Mouse (Mus musculus) urinary bladder, adult 2 months (tissue): ENCODE measurements around the gene Tnfaip1. TPM values are rescaled to one million over a fixed set of nuclear protein-coding genes. Genes with fewer than 3 reads are reported as not detected.
"Not testable (repeated sequence)": the region's sequence is repeated elsewhere in the genome, so short reads cannot be mapped to it uniquely, and the experiment has no call there.

ENCODE experiments used
- DNase-seq: peaks from one replicate; pipeline ENCODE4 v3.0.0; 2022; ENCODE audit warnings: low spot score
- polyA plus RNA-seq: library from polyadenylated mRNA; depleted of rRNA; stranded (reverse); fragments of >200 nt; gene quantifications from 2 replicates; pipeline ENCODE4 v1.2.3, GENCODE M21; 2012; rRNA removed

Gene Tnfaip1
- polyA plus RNA-seq: 37.1 and 39.9 TPM in 2 replicates

DNA sequence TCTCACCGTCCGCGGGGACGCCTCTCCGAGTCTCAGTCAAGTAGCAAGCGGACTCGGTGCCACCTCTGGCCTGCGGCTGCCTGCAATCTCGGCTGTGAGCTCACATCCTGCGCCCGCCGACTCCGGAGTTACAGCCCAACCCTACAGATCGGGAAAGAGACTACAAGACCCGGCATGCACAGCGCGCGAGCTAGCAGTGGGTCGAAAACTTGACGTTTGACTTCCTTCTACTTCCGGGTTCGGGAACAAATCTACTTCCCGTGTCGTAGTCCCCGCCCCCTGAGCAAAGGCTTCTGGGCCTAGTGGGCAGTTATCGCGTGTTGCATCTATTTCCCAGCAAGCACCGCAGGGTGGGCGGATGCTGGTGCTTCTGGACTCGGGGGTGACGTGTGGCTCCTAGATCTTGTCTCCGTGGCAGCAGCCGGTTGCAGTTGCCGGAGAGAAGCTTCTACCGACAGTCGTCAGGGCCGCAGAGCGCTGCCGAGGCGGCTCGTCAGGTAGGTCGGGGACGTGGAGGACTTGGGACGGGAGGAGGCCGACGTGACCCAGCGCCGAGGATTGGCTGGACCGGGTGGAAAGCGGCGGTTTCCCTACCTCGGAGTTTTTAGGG, at the start of gene Tnfaip1, which contains the start of gene Ift20:
TSS of gene Tnfaip1 (minus strand) at position 253 of the 610 bp plus-strand sequence.
TSS of gene Ift20 (plus strand) at position 282 of the 610 bp plus-strand sequence.
- peak; percentile 85 for DNase-seq

GRCm38 (mm10) chr11:78582848-78583247, 46.7 kb upstream of the Tnfaip1 start:
- DNase-seq: no peak

DNA sequence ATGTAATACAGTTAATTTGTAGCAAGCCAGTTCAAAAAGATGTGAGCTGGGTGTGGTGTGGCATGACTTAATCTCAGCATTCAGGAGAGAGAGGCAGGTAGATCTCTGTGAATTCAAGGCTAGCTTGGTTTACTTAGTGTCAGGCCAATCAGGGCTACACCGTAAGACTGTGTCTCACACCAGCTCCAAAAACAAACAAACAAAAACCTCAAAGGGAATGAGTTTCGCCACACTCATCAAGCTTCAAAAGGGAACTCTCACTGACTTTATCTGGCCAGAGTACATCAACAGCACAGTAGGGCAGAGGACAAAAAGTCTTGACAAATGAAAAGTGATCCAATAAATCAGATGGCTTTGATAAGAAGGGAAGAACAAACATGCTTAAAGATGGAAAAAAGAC, 38.8 kb upstream of the Tnfaip1 start:
- no peak for DNase-seq

GRCm38 (mm10) chr11:78574536-78574935, 38.4 kb upstream of the Tnfaip1 start:
- no peak for DNase-seq

- DNase-seq: not testable (repeated sequence)
These were observed 37.9 kb upstream of the Tnfaip1 start for GRCm38 (mm10) chr11:78574031-78574430.

GRCm38 (mm10) chr11:78571854-78572253, 35.7 kb upstream of the Tnfaip1 start:
- DNase-seq: no peak

GRCm38 (mm10) chr11:78571441-78571840, 35.3 kb upstream of the Tnfaip1 start:
- no peak for DNase-seq

DNA sequence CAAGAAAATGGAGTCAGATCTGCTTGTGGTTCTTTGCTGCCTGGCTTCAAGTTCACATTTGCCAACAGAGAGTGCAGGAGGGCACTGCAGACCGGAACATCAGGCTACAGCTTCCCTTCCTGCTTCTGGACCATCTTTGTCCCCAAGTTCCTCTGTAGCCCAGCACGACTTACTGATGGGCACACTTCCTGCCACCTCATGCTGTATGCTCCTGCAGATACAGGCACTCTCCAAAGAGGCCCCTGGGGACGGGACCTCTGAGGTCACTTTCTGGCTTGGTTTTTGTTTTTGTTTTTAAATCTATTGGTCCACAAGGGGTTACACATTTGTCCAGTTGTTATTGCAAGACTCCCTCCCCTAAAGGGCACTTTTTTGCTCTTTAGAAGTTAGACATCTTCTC, 33.7 kb upstream of the Tnfaip1 start:
- DNase-seq: no peak

GRCm38 (mm10) chr11:78568827-78569226, 32.7 kb upstream of the Tnfaip1 start:
- no peak for DNase-seq

DNA sequence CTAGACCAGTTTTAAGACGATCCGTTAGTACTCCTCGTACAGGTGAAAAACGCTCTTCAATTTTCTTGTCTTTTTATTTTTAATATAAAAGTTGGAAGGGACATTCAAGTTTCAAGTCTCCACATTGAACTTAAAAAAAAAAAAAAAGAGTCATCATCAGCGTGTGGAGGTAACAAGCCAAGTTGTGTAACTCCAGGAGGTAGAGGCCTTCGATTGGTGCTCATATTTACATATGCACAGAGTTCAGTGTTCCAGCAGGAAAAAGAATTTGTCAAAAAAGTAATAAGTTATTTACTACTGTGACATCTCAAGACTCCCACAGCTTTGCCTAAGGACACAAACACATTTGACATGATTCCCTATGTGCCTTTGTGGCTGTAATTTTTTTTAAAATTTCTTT, 31.5 kb upstream of the Tnfaip1 start:
- no peak for DNase-seq

- no peak for DNase-seq
These were observed 30.6 kb upstream of the Tnfaip1 start for GRCm38 (mm10) chr11:78566775-78567174.

GRCm38 (mm10) chr11:78560447-78560846, 24.3 kb upstream of the Tnfaip1 start:
- DNase-seq: no peak

DNA sequence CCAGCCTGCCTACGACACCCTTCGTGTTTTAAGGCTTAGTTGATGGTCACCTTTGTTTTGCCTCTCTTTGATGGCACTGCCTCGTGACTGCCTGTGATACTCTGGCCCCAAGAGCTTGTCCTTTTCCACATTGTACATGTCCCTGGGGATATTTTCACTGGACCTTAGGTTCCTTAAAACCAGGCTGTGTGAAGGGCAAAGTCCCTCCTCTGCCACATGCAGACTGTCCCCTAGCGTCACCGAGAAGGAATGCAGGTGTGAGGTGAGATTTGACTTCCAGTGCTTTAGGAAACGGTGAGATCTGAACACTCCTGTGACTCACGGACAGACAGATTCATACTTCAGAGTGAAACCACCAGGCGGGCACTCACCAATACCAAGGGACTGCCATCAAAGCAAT, 21.1 kb upstream of the Tnfaip1 start:
- DNase-seq: no peak

DNA sequence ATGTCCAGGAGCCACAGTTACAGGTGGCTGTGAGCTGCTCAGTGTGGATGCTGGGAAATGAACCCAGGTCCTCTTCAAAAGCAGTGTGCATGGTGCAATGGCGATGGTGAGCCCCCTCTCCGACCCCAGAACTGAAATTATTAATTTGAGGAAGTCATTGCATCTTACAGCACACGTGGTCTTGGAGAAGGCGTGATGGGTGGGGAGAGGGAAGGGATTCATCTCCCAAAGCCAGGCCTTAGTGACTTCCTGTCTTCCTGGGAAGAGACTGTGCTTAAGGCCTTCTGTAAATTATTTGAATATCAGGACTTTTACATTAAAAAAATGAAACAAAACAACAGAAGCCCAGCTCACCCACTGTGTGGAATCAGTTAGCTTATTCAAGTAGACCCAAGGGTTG, 19.9 kb upstream of the Tnfaip1 start:
- no peak for DNase-seq

- no peak for DNase-seq
These were observed 19.5 kb upstream of the Tnfaip1 start for GRCm38 (mm10) chr11:78555623-78556022.

GRCm38 (mm10) chr11:78551059-78551398, 14.9 kb upstream of the Tnfaip1 start:
- no peak for DNase-seq

- peak; percentile 76 for DNase-seq
These were observed 14.3 kb upstream of the Tnfaip1 start, which contains the start of gene Tmem97 for GRCm38 (mm10) chr11:78550168-78551058. Gene Tmem97 (minus strand): TSS chr11:78550777.

GRCm38 (mm10) chr11:78549491-78549987, 13.4 kb upstream of the Tnfaip1 start:
- no peak for DNase-seq

- no peak for DNase-seq
These were observed 11.8 kb upstream of the Tnfaip1 start for GRCm38 (mm10) chr11:78547718-78548460.

DNA sequence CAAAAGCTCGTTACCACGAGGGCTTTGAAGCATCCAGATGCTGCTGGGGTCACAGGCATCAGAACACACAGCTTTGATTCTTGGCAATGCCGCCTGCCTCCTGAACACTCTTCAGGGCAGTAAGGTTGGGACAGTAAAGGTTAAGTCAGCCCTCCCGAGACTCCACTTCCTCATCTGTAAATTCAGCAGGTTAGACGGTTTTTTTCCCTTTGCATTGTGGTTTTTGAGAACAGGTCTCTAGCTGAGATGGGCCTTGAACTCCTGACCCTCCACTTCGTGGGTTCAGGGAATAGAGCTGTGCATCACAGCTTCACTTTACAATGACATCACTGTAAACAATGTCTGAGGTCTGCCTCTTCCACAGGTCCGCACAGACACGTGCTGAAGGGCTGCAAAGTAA, 9.0 kb upstream of the Tnfaip1 start:
- no peak for DNase-seq

DNA sequence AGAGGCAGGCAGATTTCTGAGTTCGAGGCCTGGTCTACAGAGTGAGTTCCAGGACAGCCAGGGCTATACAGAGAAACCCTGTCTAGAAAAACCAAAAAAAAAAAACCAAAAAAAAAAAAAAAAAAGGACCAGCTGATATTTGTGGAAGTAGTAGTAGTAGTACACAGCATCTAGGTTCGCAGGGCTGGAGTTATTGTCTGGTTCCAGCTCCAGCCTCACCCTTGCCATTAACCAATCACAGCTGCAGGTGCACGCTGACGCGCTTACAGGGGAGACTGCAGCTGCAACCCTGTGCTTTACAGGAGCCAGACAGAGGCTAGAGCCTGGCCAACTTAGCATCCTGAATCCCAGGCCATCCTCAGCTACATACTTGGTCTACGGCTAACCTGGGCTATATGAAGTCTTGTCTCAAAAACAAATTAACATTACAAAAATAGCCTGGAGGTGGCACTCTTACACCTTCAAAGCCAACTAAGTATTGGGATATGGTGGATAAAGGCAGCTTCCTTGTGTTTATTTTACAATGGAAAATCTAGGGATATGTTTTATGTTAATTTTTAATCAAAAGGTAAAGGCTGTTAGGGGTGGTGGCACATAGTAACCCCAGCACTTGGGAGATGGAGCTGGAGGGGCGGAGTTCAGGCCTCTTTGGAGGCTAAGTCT, 8.4 kb upstream of the Tnfaip1 start:
- no peak for DNase-seq

DNA sequence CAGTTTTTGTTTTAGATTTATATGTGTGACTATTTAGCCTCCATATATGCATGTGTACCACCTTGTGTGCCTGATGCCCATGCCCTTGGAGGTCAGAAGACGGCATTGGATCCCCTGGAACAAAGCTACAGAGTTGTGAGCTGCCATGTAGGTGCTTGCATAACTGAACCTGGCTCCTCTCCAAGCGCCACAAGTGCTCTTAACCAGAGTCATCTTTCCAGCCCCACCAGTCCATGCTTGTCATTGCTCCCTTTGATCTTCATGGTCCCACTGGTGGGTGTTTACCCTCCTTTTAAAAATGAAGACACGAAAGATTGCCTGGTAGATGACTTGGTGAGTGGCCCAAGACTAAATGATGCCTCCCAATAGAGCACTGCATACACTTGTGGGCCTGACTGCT, 4.2 kb upstream of the Tnfaip1 start:
- DNase-seq: no peak
